Mouse (Mus musculus) spleen, adult 2 months (tissue): ENCODE results near the gene Gm45623.

Source experiments
- CTCF ChIP-seq: fragments of 200-500 bp; IDR thresholded peaks from 2 replicates; pipeline ENCODE4 v1.5.1; 2011; ENCODE audit warnings: mild to moderate bottlenecking, inconsistent platforms; ENCODE audit not compliant: insufficient read depth, insufficient read length, insufficient replicate concordance; ENCODE audit errors: extremely low read depth
- POLR2A ChIP-seq: fragments of 200-500 bp; IDR thresholded peaks from 2 replicates; pipeline ENCODE4 v1.6.1; 2011; ENCODE audit warnings: low read depth, low read length, inconsistent platforms

GRCm38 (mm10) chr13:56757201-56757600 is 3.6 kb upstream of the Gm45623 start:
- no peak for TF ChIP-seq POLR2A
- no peak for TF ChIP-seq CTCF
